Mouse (Mus musculus) forebrain, postnatal 0 days (tissue): Measurements from ENCODE around the gene Rasal1. TPM values are rescaled to one million over a fixed set of nuclear protein-coding genes. Genes with fewer than 3 reads are reported as not detected.

Experiments
- ATAC-seq: fragments of 200-750 bp; cut with Nextera tagmentation; 2 replicates; pipeline ENCODE4 v1.8.0; 2017; ENCODE audit warnings: mild to moderate bottlenecking, moderate library complexity
- DNase-seq: peaks from one replicate; pipeline ENCODE4 v3.0.0-alpha.2; 2015
- H3K27ac ChIP-seq: fragments of 300-500 bp; sonication (generic); 2 replicates; pipeline ENCODE4 v1.5.1; 2014; ENCODE audit warnings: low read depth, mild to moderate bottlenecking, antibody characterized with exemption, low read length, moderate library complexity, mixed read lengths
- H3K27me3 ChIP-seq: fragments of 300-500 bp; sonication (generic); 2 replicates; pipeline ENCODE4 v1.6.1; 2014; ENCODE audit warnings: mild to moderate bottlenecking, low read length, mixed read lengths; ENCODE audit not compliant: insufficient read depth
- H3K36me3 ChIP-seq: fragments of 300-500 bp; sonication (generic); 2 replicates; pipeline ENCODE4 v1.6.1; 2014; ENCODE audit warnings: mild to moderate bottlenecking, moderate library complexity; ENCODE audit not compliant: insufficient read depth
- H3K4me1 ChIP-seq: fragments of 300-500 bp; sonication (generic); 2 replicates; pipeline ENCODE4 v1.6.1; 2014; ENCODE audit warnings: antibody characterized with exemption; ENCODE audit not compliant: insufficient read depth
- H3K4me2 ChIP-seq: fragments of 300-500 bp; sonication (generic); 2 replicates; pipeline ENCODE4 v1.6.1; 2014; ENCODE audit warnings: low read depth, mild to moderate bottlenecking, moderate library complexity
- H3K4me3 ChIP-seq: fragments of 300-500 bp; sonication (generic); 2 replicates; pipeline ENCODE4 v1.5.1; 2014; ENCODE audit warnings: low read depth, low read length, mixed read lengths
- H3K9ac ChIP-seq: fragments of 300-500 bp; sonication (generic); 2 replicates; pipeline ENCODE4 v1.6.1; 2014; ENCODE audit warnings: mild to moderate bottlenecking
- H3K9me3 ChIP-seq: fragments of 300-500 bp; sonication (generic); 2 replicates; pipeline ENCODE4 v1.6.1; 2016; ENCODE audit warnings: low read length
- CTCF ChIP-seq: sonication (generic); IDR thresholded peaks from 2 replicates; pipeline ENCODE4 v1.5.1; 2016; ENCODE audit warnings: antibody characterized with exemption, control low read depth, low read depth
- WGBS: fragments of 180-500 bp; shearing (Covaris S2); extraction: QIAGEN DNeasy Blood & Tissue Kit; methylation state at CpG from one replicate; pipeline ENCODE4 v1.1.7; 2014; 5-methylcytosine and 5-hydroxymethylcytosine counted together
- polyA plus RNA-seq: library from polyadenylated mRNA; unstranded; fragments of >200 nt; fragmentation: Nextera tagmentation; extraction: Ambion mirVana; gene quantifications from 2 replicates; pipeline ENCODE4 v1.2.1, GENCODE M21; 2015
- total RNA-seq: library from RNA; depleted of rRNA; stranded (reverse); fragments of >200 nt; gene quantifications from 2 replicates; pipeline ENCODE4 v1.2.3, GENCODE M21; 2014

Rasal1 gene
- total and polyA plus RNA-seq, 2 experiments from 2014 or later = 20.0 to 36.8 TPM

- TF ChIP-seq CTCF = no peak
- H3K9ac ChIP-seq = peak overlapping the region; percentile 73
- no peaks in the 10 kb centered on the region for H3K27me3 ChIP-seq
- DNase-seq (peak; percentile 100), ATAC-seq (peak; percentile 92)
- peaks cover 6% of the 10 kb centered on the region for H3K36me3 ChIP-seq
- peaks cover 11% of the 10 kb centered on the region; the same call in 1 of the 2 replicates for H3K4me1 ChIP-seq
- peak overlapping the region; percentile 67 for H3K4me2 ChIP-seq
- H3K9me3 ChIP-seq = no peaks in the 10 kb centered on the region
- WGBS = under 1% methylated on average over 69 of the region's 69 CpGs
- H3K27ac ChIP-seq = peak overlapping the region; percentile 93
- peak overlapping the region; percentile 76 for H3K4me3 ChIP-seq
Measured at GRCm38 (mm10) chr5:120612822-120613604, 35.6 kb upstream of the Rasal1 start.

GRCm38 (mm10) chr5:120615903-120616302 lies 32.7 kb upstream of the Rasal1 start:
- DNase-seq = peak; percentile 50
- Histone ChIP-seq H3K9me3 (no peaks in the 10 kb centered on the region), H3K4me1 (peaks cover 11% of the 10 kb centered on the region; the same call in 1 of the 2 replicates), H3K4me3 (no peak overlapping the region), H3K4me2 (no peak overlapping the region), H3K36me3 (peaks cover 33% of the 10 kb centered on the region), H3K9ac (no peak overlapping the region), H3K27ac (no peak overlapping the region), H3K27me3 (no peaks in the 10 kb centered on the region)
- peak; percentile 78 for TF ChIP-seq CTCF
- no peak for ATAC-seq
- 97% methylated on average over 4 of the region's 4 CpGs for WGBS

GRCm38 (mm10) chr5:120618778-120619177 lies 29.8 kb upstream of the Rasal1 start:
- H3K27ac ChIP-seq = no peak overlapping the region

GRCm38 (mm10) chr5:120619201-120619600 lies 29.4 kb upstream of the Rasal1 start:
- 17% methylated on average over 5 of the region's 5 CpGs for WGBS

More at GRCm38 (mm10) chr5:120618778-120619177, 29.8 kb upstream of the Rasal1 start:
- ATAC-seq = no peak
- Histone ChIP-seq H3K27me3 (no peaks in the 10 kb centered on the region), H3K36me3 (peaks cover 52% of the 10 kb centered on the region), H3K9me3 (no peaks in the 10 kb centered on the region), H3K4me1 (0 out of 2 replicates have a peak, but pooled peaks cover 3% of the 10 kb centered on the region), H3K4me2 (no peak overlapping the region), H3K9ac (no peak overlapping the region), H3K4me3 (no peak overlapping the region)
- WGBS = 88% methylated on average over 12 of the region's 12 CpGs
- no peak for DNase-seq
- TF ChIP-seq CTCF = no peak

GRCm38 (mm10) chr5:120620375-120621077 lies 28.1 kb upstream of the Rasal1 start:
- peak; percentile 53 for ATAC-seq
- H3K4me2 ChIP-seq = no peak overlapping the region
- no peak overlapping the region for H3K4me3 ChIP-seq
- H3K27me3 ChIP-seq = no peaks in the 10 kb centered on the region
- H3K36me3 ChIP-seq = peaks cover 67% of the 10 kb centered on the region
- peak; percentile 99 for TF ChIP-seq CTCF
- peak; percentile 92 for DNase-seq
- H3K27ac ChIP-seq = no peak overlapping the region
- no peak overlapping the region for H3K9ac ChIP-seq
- 69% methylated on average over 18 of the region's 18 CpGs for WGBS
- no peaks in the 10 kb centered on the region for H3K4me1 ChIP-seq
- H3K9me3 ChIP-seq = no peaks in the 10 kb centered on the region

More at GRCm38 (mm10) chr5:120619201-120619600, 29.4 kb upstream of the Rasal1 start:
- DNase-seq (peak; percentile 79), ATAC-seq (no peak)
- Histone ChIP-seq H3K4me3 (no peak overlapping the region), H3K27ac (no peak overlapping the region), H3K9ac (no peak overlapping the region), H3K4me1 (no peaks in the 10 kb centered on the region), H3K36me3 (peaks cover 55% of the 10 kb centered on the region), H3K9me3 (no peaks in the 10 kb centered on the region), H3K27me3 (no peaks in the 10 kb centered on the region), H3K4me2 (no peak overlapping the region)
- peak; percentile 90 for TF ChIP-seq CTCF

GRCm38 (mm10) chr5:120621078-120621765 lies 27.4 kb upstream of the Rasal1 start:
- H3K4me3 ChIP-seq = no peak overlapping the region
- H3K9ac ChIP-seq = no peak overlapping the region
- 84% methylated on average over 23 of the region's 23 CpGs for WGBS
- H3K4me1 ChIP-seq = no peaks in the 10 kb centered on the region
- no peaks in the 10 kb centered on the region for H3K27me3 ChIP-seq
- no peak for TF ChIP-seq CTCF
- H3K36me3 ChIP-seq = peaks cover 72% of the 10 kb centered on the region
- H3K4me2 ChIP-seq = no peak overlapping the region
- DNase-seq = no peak
- H3K9me3 ChIP-seq = no peaks in the 10 kb centered on the region
- no peak overlapping the region for H3K27ac ChIP-seq
- ATAC-seq = 0 out of 2 replicates have a peak, but pooled peaks have one; percentile 7
